Mouse (Mus musculus) limb, embryonic 12.5 days (tissue): ENCODE measurements around the gene Senp1. TPM values are rescaled to one million over a fixed set of nuclear protein-coding genes. Genes with fewer than 3 reads are reported as not detected.
A peak's percentile ranks its signal among the peaks of the same experiment; 100 is the strongest.

ENCODE experiments used
- ATAC-seq: fragments of 200-750 bp; cut with Nextera tagmentation; 2 replicates; pipeline ENCODE4 v1.8.0; 2017; ENCODE audit warnings: low read depth, moderate TSS enrichment; ENCODE audit not compliant: insufficient number of reproducible peaks, insufficient read depth, low FRiP score, low TSS enrichment
- H3K27ac ChIP-seq: fragments of 300-500 bp; sonication (generic); 2 replicates; pipeline ENCODE4 v1.5.1; 2016; ENCODE audit warnings: mild to moderate bottlenecking, moderate library complexity
- H3K27me3 ChIP-seq: fragments of 300-500 bp; sonication (generic); 2 replicates; pipeline ENCODE4 v1.6.1; 2016; ENCODE audit warnings: mild to moderate bottlenecking, moderate library complexity
- H3K36me3 ChIP-seq: fragments of 300-500 bp; sonication (generic); 2 replicates; pipeline ENCODE4 v1.6.1; 2016; ENCODE audit warnings: mild to moderate bottlenecking, moderate library complexity
- H3K4me1 ChIP-seq: fragments of 300-500 bp; sonication (generic); replicated peaks from 2 replicates; pipeline ENCODE4 v1.6.1; 2016
- H3K4me2 ChIP-seq: fragments of 300-500 bp; sonication (generic); 2 replicates; pipeline ENCODE4 v1.6.1; 2016; ENCODE audit warnings: mild to moderate bottlenecking, moderate library complexity
- H3K4me3 ChIP-seq: fragments of 300-500 bp; sonication (generic); replicated peaks from 2 replicates; pipeline ENCODE4 v1.5.1; 2016; ENCODE audit warnings: mild to moderate bottlenecking
- H3K9ac ChIP-seq: fragments of 300-500 bp; sonication (generic); replicated peaks from 2 replicates; pipeline ENCODE4 v1.6.1; 2016; ENCODE audit warnings: mild to moderate bottlenecking, moderate library complexity
- H3K9me3 ChIP-seq: fragments of 300-500 bp; sonication (generic); 2 replicates; pipeline ENCODE4 v1.6.1; 2016; ENCODE audit warnings: mild to moderate bottlenecking, moderate library complexity
- WGBS: fragments of 180-500 bp; shearing (Covaris S2); methylation state at CpG from one replicate; pipeline ENCODE4 v1.1.7; 2016; 5-methylcytosine and 5-hydroxymethylcytosine counted together
- polyA plus RNA-seq: library from polyadenylated mRNA; unstranded; fragments of >200 nt; fragmentation: Nextera tagmentation; extraction: Ambion mirVana; gene quantifications from 2 replicates; pipeline ENCODE4 v1.2.1, GENCODE M21; 2016

The Senp1 gene
- polyA plus RNA-seq, 1 experiment from 2014 or later, result 46.9 TPM

- Histone ChIP-seq H3K27ac (no peak overlapping the region; the same call in 1 of the 2 replicates), H3K36me3 (no peaks in the 10 kb centered on the region), H3K9me3 (no peaks in the 10 kb centered on the region), H3K9ac (no peak overlapping the region), H3K4me3 (no peak overlapping the region), H3K4me1 (peaks cover 39% of the 10 kb centered on the region), H3K27me3 (no peaks in the 10 kb centered on the region), H3K4me2 (no peak overlapping the region)
- 7% methylated on average over 2 of the region's 2 CpGs for WGBS
- ATAC-seq, result no peak
These were observed 71.7 kb downstream of the Senp1 start for GRCm38 (mm10) chr15:98021886-98022285.

- Histone ChIP-seq H3K36me3 (no peaks in the 10 kb centered on the region), H3K27me3 (no peaks in the 10 kb centered on the region), H3K27ac (no peak overlapping the region), H3K9me3 (no peaks in the 10 kb centered on the region), H3K4me2 (no peak overlapping the region), H3K4me1 (peaks cover 23% of the 10 kb centered on the region), H3K9ac (no peak overlapping the region), H3K4me3 (no peak overlapping the region)
- WGBS, result 74% methylated on average over 3 of the region's 3 CpGs
- ATAC-seq, result no peak
These were observed 74.5 kb downstream of the Senp1 start for GRCm38 (mm10) chr15:98019047-98019446.

- no peak overlapping the region for H3K27ac ChIP-seq
- no peak overlapping the region for H3K9ac ChIP-seq
- no peak overlapping the region for H3K4me2 ChIP-seq
- 78% methylated on average over 4 of the region's 4 CpGs for WGBS
- H3K36me3 ChIP-seq, result no peaks in the 10 kb centered on the region
- no peaks in the 10 kb centered on the region for H3K9me3 ChIP-seq
- no peak overlapping the region for H3K4me3 ChIP-seq
- no peak for ATAC-seq
- no peaks in the 10 kb centered on the region for H3K27me3 ChIP-seq
- H3K4me1 ChIP-seq, result peaks cover 17% of the 10 kb centered on the region
These were observed 75.6 kb downstream of the Senp1 start for GRCm38 (mm10) chr15:98017925-98018324.

GRCm38 (mm10) chr15:98012810-98013209 lies 80.7 kb downstream of the Senp1 start:
- Histone ChIP-seq H3K9ac (no peak overlapping the region), H3K4me3 (no peak overlapping the region), H3K9me3 (no peaks in the 10 kb centered on the region), H3K36me3 (no peaks in the 10 kb centered on the region), H3K4me1 (peaks cover 18% of the 10 kb centered on the region), H3K27ac (no peak overlapping the region), H3K27me3 (peaks cover 26% of the 10 kb centered on the region), H3K4me2 (no peak overlapping the region)
- ATAC-seq, result no peak
- WGBS, result 81% methylated on average over 6 of the region's 6 CpGs

- peak overlapping the region; percentile 72 for H3K4me3 ChIP-seq
- peaks cover 46% of the 10 kb centered on the region for H3K4me1 ChIP-seq
- peaks cover 55% of the 10 kb centered on the region for H3K27me3 ChIP-seq
- peak overlapping the region; percentile 97 for H3K27ac ChIP-seq
- peak overlapping the region; percentile 93 for H3K9ac ChIP-seq
- peak overlapping the region; percentile 84 for H3K4me2 ChIP-seq
- H3K9me3 ChIP-seq, result no peaks in the 10 kb centered on the region
- 0 out of 2 replicates have a peak, but pooled peaks cover 5% of the 10 kb centered on the region for H3K36me3 ChIP-seq
- ATAC-seq, result no peak
- WGBS, result 7% methylated on average over 11 of the region's 11 CpGs
These were observed 88.4 kb downstream of the Senp1 start for GRCm38 (mm10) chr15:98005181-98005580.

GRCm38 (mm10) chr15:98004740-98005159 lies 88.8 kb downstream of the Senp1 start:
- Histone ChIP-seq H3K27me3 (peaks cover 56% of the 10 kb centered on the region), H3K4me2 (peak overlapping the region; percentile 84), H3K9me3 (no peaks in the 10 kb centered on the region), H3K36me3 (peaks cover 10% of the 10 kb centered on the region), H3K4me1 (peaks cover 50% of the 10 kb centered on the region), H3K9ac (peak overlapping the region; percentile 93), H3K27ac (peak overlapping the region; percentile 97), H3K4me3 (peak overlapping the region; percentile 72)
- ATAC-seq, result peak; percentile 64
- under 1% methylated on average over 19 of the region's 19 CpGs for WGBS

GRCm38 (mm10) chr15:98003822-98004739 lies 89.5 kb downstream of the Senp1 start, which contains the start of gene Col2a1:
Col2a1 (minus strand) TSS chr15:98004695.
- peaks cover 49% of the 10 kb centered on the region for H3K4me1 ChIP-seq
- H3K27me3 ChIP-seq, result peaks cover 59% of the 10 kb centered on the region
- H3K9ac ChIP-seq, result peak within 1 kb of the TSS; percentile 93
- peak; percentile 72; the same call in 1 of the 2 replicates for ATAC-seq
- H3K4me2 ChIP-seq, result peak within 1 kb of the TSS; percentile 84
- H3K36me3 ChIP-seq, result peaks cover 14% of the 10 kb centered on the region
- H3K27ac ChIP-seq, result peak within 1 kb of the TSS; percentile 97
- no peaks in the 10 kb centered on the region for H3K9me3 ChIP-seq
- WGBS, result under 1% methylated on average over 58 of the region's 59 CpGs
- peak within 1 kb of the TSS; percentile 72 for H3K4me3 ChIP-seq

GRCm38 (mm10) chr15:98002991-98003821 lies 90.3 kb downstream of the Senp1 start:
- peak overlapping the region; percentile 72 for H3K4me3 ChIP-seq
- H3K4me1 ChIP-seq, result peaks cover 45% of the 10 kb centered on the region
- H3K36me3 ChIP-seq, result peaks cover 22% of the 10 kb centered on the region
- under 1% methylated on average over 42 of the region's 42 CpGs for WGBS
- peak overlapping the region; percentile 84 for H3K4me2 ChIP-seq
- no peak for ATAC-seq
- H3K9me3 ChIP-seq, result no peaks in the 10 kb centered on the region
- H3K27ac ChIP-seq, result peak overlapping the region; percentile 97
- H3K9ac ChIP-seq, result peak overlapping the region; percentile 93
- peaks cover 64% of the 10 kb centered on the region for H3K27me3 ChIP-seq

GRCm38 (mm10) chr15:98002113-98002990 lies 91.2 kb downstream of the Senp1 start:
- Histone ChIP-seq H3K9me3 (no peaks in the 10 kb centered on the region), H3K9ac (peak overlapping the region; percentile 93), H3K4me1 (peaks cover 45% of the 10 kb centered on the region), H3K4me3 (peak overlapping the region; percentile 72), H3K36me3 (peaks cover 31% of the 10 kb centered on the region), H3K27ac (peak overlapping the region; percentile 97), H3K4me2 (peak overlapping the region; percentile 84), H3K27me3 (peaks cover 64% of the 10 kb centered on the region)
- WGBS, result under 1% methylated on average over 40 of the region's 42 CpGs
- ATAC-seq, result peak; percentile 60

GRCm38 (mm10) chr15:98001321-98002112 lies 92.0 kb downstream of the Senp1 start:
- peaks cover 41% of the 10 kb centered on the region for H3K4me1 ChIP-seq
- H3K9me3 ChIP-seq, result no peaks in the 10 kb centered on the region
- peak overlapping the region; percentile 72 for H3K4me3 ChIP-seq
- 1% methylated on average over 37 of the region's 37 CpGs for WGBS
- peaks cover 39% of the 10 kb centered on the region for H3K36me3 ChIP-seq
- H3K27me3 ChIP-seq, result peaks cover 56% of the 10 kb centered on the region
- H3K27ac ChIP-seq, result peak overlapping the region; percentile 97
- ATAC-seq, result no peak
- peak overlapping the region; percentile 84 for H3K4me2 ChIP-seq
- H3K9ac ChIP-seq, result peak overlapping the region; percentile 93
